Mouse (Mus musculus): ENCODE data around the gene Nt5dc2. TPM values are rescaled to one million over a fixed set of nuclear protein-coding genes. Genes with fewer than 3 reads are reported as not detected.
A peak's percentile ranks its signal among the peaks of the same experiment; 100 is the strongest.

The Nt5dc2 gene
- polyA plus RNA-seq, 1 experiment from 2014 or later: 455 TPM

DNA sequence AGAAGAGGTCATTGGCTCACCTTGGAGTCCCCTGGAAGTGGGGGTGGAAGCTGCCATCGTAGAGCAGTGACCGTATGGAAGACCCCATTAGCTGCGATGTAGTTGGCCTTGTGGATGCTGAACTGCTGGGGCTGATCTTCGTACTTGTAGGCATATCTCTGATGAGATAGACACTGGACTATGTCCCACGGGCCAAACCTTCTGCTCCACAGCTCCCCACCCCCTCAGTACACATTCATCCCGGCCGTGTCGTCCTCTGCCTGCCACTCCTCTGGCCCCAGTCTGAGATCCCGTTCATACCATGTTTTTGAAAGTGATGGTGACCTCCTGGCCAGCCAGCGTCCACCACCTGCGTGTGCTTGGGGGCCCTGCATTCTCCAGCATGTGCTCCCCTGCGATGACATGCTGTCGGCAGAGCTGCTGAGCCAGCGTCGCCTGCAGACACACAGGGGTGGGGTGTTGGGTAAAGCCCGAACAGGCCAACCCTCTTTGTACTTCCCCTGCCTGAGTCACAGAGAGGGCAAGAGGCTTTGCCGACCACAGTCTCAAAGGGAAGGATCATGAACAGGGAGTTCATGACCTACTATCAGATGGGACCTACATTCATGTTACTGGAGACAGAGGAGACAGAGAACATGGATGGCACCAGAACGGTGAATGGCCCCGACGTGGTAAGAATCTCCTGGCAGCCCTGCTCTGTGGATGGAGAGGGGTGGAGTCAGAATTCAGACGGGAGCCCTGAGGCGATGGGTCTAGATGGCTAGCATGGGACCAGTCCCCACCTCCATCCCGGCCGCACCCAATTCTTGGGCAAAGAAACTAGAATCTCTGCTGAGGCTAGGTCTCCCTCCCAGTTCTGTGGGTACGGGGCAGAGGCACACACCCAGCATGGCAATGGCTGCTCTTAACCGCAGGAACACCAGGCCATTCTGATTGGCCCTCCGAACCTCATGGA is 29.6 kb downstream of the Nt5dc2 start:
- 75% methylated on average over 27 of the region's 27 CpGs for WGBS
- no peak overlapping the region for H3K4me3 ChIP-seq
- no peaks in the 10 kb centered on the region for H3K36me3 ChIP-seq
- ATAC-seq (ENCODE audit: insufficient number of reproducible peaks, insufficient read depth, low FRiP score, low TSS enrichment): no peak; the same call in 1 of the 2 replicates
- H3K27ac ChIP-seq: no peak overlapping the region
- no peaks in the 10 kb centered on the region for H3K9me3 ChIP-seq
- no peak overlapping the region for H3K4me2 ChIP-seq (replicated peaks)
- no peak overlapping the region for H3K9ac ChIP-seq
- H3K27me3 ChIP-seq: no peaks in the 10 kb centered on the region
- no peaks in the 10 kb centered on the region for H3K4me1 ChIP-seq

DNA sequence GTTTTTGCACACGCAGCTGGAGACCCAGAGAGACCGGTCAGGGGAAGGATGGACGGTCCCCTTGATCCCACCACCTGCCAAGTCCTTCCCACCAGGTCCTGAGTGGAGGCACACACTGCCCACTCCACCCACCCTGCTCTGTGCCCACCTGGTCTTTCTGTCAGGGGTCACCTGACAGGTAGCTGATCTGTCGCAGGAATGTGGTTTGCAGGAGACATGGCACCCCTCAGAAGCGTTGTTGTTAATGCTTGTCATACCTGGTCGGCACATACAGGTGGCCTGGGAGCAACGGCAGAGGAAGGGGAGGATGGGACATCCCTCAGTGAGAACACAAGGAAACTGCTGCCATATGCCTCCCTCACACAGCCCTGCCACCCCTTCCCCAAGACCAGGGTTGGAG is 30.3 kb downstream of the Nt5dc2 start:
- Histone ChIP-seq H3K4me3 (no peak overlapping the region), H3K27me3 (no peaks in the 10 kb centered on the region), H3K4me2 (replicated peaks) (no peak overlapping the region), H3K36me3 (no peaks in the 10 kb centered on the region), H3K27ac (no peak overlapping the region), H3K9me3 (no peaks in the 10 kb centered on the region), H3K4me1 (peaks cover 1% of the 10 kb centered on the region), H3K9ac (no peak overlapping the region)
- no peak for ATAC-seq (ENCODE audit: insufficient number of reproducible peaks, insufficient read depth, low FRiP score, low TSS enrichment)
- 91% methylated on average over 7 of the region's 7 CpGs for WGBS

DNA sequence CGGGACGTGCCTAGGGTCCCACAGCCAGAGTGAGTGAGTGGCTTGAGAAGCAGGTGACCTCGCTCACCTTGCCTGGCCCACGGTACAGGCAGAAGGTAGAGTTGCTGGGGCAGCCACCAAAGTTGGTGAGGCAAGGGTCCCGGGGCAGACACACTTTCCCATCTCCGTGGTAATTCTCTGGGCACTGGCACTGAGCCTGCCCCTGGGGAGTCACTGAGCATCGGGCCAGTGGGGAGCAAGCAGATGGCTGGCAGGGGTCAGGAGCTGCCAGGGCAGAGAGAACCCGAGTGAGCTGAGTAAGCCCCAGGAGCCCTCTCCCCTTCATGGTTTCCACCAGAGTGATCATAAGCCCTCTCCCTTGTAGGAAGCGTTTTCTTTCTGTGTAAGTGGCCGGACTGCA is 30.8 kb downstream of the Nt5dc2 start:
- H3K27me3 ChIP-seq: no peaks in the 10 kb centered on the region
- H3K27ac ChIP-seq: no peak overlapping the region
- no peaks in the 10 kb centered on the region for H3K36me3 ChIP-seq
- ATAC-seq (ENCODE audit: insufficient number of reproducible peaks, insufficient read depth, low FRiP score, low TSS enrichment): no peak
- no peaks in the 10 kb centered on the region for H3K9me3 ChIP-seq
- H3K4me3 ChIP-seq: no peak overlapping the region
- 74% methylated on average over 10 of the region's 10 CpGs for WGBS
- no peak overlapping the region for H3K9ac ChIP-seq
- no peak overlapping the region for H3K4me2 ChIP-seq (replicated peaks)
- H3K4me1 ChIP-seq: peaks cover 6% of the 10 kb centered on the region

DNA sequence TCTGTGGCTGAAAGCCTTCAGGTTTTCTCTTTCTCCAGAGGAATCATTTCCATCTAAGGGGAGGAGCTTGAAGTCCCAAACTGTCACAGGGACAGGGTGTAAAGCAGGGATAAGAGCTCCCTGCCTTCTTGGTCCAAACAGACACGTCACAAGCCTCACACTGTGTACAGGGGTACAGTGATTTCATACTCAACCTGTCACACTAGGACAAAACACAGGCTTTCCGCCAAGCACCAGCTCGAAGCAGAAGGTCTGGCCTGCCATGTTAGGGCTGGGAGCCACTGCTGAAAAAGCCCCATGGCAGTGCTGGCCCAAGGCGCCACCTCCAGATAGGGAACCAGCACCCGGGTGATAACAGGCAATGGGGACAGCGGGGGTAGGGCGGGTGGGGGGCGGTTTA is 33.2 kb downstream of the Nt5dc2 start:
- no peak overlapping the region for H3K9ac ChIP-seq
- no peak for ATAC-seq (ENCODE audit: insufficient number of reproducible peaks, insufficient read depth, low FRiP score, low TSS enrichment)
- 79% methylated on average over 8 of the region's 8 CpGs for WGBS
- H3K4me1 ChIP-seq: peaks cover 9% of the 10 kb centered on the region
- H3K27ac ChIP-seq: no peak overlapping the region
- H3K4me3 ChIP-seq: no peak overlapping the region
- no peak overlapping the region for H3K4me2 ChIP-seq (replicated peaks)
- no peaks in the 10 kb centered on the region for H3K36me3 ChIP-seq
- H3K27me3 ChIP-seq: no peaks in the 10 kb centered on the region
- H3K9me3 ChIP-seq: no peaks in the 10 kb centered on the region

DNA sequence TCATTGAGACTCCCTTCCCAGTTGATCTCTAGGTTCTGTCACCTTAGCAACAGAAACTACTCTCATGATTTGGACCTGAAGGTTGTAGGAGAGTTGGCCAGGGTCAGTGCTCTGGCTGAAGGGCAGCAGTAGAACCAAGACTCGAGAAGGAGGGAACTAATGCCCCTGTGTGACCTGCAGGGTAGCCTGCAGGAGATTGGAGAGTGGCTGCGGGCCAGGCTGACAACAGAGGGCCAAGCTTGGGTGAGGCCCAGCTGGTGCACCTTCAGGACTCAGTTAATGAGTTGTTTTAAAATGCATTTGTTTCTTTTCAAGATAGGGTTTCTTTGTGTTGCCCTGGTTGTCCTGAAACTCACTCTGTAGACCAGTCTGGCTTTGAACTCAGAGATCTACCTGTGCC is 34.2 kb downstream of the Nt5dc2 start:
- H3K27ac ChIP-seq: no peak overlapping the region
- H3K4me1 ChIP-seq: peaks cover 9% of the 10 kb centered on the region
- H3K9ac ChIP-seq: no peak overlapping the region
- no peak overlapping the region for H3K4me2 ChIP-seq (replicated peaks)
- 0 out of 2 replicates have a peak, but pooled peaks cover 1% of the 10 kb centered on the region for H3K36me3 ChIP-seq
- WGBS: 62% methylated on average over 2 of the region's 2 CpGs
- ATAC-seq (ENCODE audit: insufficient number of reproducible peaks, insufficient read depth, low FRiP score, low TSS enrichment): no peak
- no peaks in the 10 kb centered on the region for H3K27me3 ChIP-seq
- no peaks in the 10 kb centered on the region for H3K9me3 ChIP-seq
- no peak overlapping the region for H3K4me3 ChIP-seq

DNA sequence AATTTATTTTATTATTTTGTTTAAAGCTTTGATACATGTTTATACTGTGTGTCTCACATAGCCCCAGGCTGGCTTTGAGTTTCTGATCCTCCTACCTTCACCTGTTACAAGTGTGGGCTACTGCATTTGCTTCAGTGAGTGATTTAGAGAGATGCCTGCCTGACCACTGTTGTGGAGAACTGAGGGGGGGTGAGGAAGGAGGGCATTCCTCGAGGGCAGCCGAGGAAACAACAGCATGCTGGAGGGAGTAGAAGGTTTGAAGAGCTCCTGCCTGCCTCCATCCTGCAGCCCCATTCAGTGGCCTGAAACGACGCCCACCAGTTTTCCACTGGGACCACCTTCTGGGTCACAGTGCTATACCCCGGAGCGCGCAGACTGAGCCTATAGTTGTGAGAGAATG is 34.6 kb downstream of the Nt5dc2 start:
- Histone ChIP-seq H3K9me3 (no peaks in the 10 kb centered on the region), H3K4me1 (peaks cover 9% of the 10 kb centered on the region), H3K36me3 (peaks cover 6% of the 10 kb centered on the region), H3K4me3 (no peak overlapping the region), H3K27me3 (no peaks in the 10 kb centered on the region), H3K27ac (no peak overlapping the region), H3K9ac (no peak overlapping the region), H3K4me2 (replicated peaks) (no peak overlapping the region)
- WGBS: 62% methylated on average over 7 of the region's 7 CpGs
- ATAC-seq (ENCODE audit: insufficient number of reproducible peaks, insufficient read depth, low FRiP score, low TSS enrichment): no peak

DNA sequence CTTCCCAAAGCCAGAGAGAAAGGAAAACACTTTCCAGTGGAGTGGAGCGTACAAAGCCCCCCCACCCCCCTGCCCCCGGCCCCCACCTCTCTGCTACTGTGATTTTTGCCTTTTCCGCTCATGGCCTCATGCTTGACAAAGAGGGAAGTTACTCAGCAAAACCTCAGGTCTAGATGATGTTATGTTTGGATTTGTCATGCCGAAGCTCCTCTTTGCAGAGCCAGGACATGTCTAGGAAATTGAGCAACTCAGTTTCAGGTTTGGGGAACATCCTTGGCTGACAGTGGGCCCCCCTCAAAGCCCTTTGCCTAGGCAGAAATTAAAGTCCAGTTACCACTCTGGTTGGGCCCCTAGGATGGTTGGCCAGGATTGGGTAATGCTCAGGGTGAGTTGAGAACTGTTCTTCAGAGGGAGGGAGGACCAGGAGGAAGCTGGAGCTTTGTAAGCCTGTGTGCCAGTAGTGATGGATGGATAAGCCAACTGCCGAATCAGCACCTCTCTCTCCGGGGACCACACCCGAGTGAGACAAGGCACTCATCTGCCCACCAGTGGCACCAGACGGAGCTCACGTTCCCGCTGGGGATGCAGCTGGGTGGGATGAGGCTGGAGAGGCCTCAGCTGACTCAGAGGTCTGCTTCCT is 35.3 kb downstream of the Nt5dc2 start:
- Histone ChIP-seq H3K4me1 (peaks cover 9% of the 10 kb centered on the region), H3K4me2 (replicated peaks) (no peak overlapping the region), H3K27ac (no peak overlapping the region), H3K27me3 (no peaks in the 10 kb centered on the region), H3K9me3 (no peaks in the 10 kb centered on the region), H3K36me3 (peaks cover 12% of the 10 kb centered on the region), H3K4me3 (no peak overlapping the region), H3K9ac (no peak overlapping the region)
- no peak for ATAC-seq (ENCODE audit: insufficient number of reproducible peaks, insufficient read depth, low FRiP score, low TSS enrichment)
- WGBS: 57% methylated on average over 10 of the region's 10 CpGs

DNA sequence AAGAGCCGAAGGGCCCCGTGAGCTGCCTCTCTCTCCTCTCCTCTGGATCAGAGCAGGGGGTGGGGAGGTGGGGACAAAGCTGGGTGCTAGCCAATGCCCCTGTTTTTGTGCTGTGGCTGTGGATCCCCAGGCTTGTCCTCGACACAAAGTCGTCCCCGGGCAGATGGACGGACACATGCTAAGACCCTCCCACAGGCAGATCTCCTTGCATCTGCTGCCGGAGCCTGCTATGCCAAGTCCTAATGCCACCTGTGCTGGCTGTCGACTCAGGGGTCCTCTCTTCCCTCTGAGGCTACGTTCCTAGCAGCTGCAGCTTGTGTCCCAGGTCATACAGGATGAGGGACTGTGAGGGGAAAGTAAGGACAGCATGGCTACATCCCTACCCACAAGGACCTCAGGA is 36.0 kb downstream of the Nt5dc2 start:
- Histone ChIP-seq H3K4me1 (peaks cover 9% of the 10 kb centered on the region), H3K4me2 (replicated peaks) (no peak overlapping the region), H3K4me3 (0 out of 2 replicates have a peak overlapping the region, but pooled peaks have one; percentile 13)

DNA sequence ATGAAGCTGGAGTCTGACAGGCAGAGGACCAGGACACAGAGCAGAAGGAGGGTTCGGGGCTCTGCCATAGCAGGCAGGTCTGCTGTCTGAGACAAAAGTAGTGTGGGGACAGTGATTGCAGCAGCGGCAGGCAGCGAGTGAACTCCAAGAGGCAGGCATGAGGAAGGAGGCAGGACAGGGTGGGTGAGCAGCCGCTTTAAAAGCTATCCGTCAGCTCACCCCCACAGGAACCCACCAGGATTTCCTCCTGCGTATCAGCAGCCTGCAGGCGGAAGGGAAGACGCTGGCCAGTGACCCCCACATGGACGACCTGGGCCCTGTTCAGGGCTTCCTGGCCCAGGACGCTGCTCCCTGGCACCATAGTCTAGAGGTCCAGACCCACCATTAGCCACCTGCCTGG is 37.6 kb downstream of the Nt5dc2 start, which contains the start of gene Stab1:
Gene Stab1 (minus strand): TSS at position 217 of the 400 bp plus-strand sequence.
- ATAC-seq (ENCODE audit: insufficient number of reproducible peaks, insufficient read depth, low FRiP score, low TSS enrichment): no peak
- Histone ChIP-seq H3K9me3 (no peaks in the 10 kb centered on the region), H3K4me1 (peaks cover 9% of the 10 kb centered on the region), H3K27ac (peak within 1 kb of the TSS; percentile 36; the same call in 1 of the 2 replicates), H3K36me3 (peaks cover 35% of the 10 kb centered on the region), H3K9ac (no peak within 1 kb of the TSS; the same call in 1 of the 2 replicates), H3K4me2 (replicated peaks) (no peak within 1 kb of the TSS), H3K27me3 (no peaks in the 10 kb centered on the region), H3K4me3 (peak within 1 kb of the TSS; percentile 13; the same call in 1 of the 2 replicates)
- WGBS: 38% methylated on average over 10 of the region's 10 CpGs

More for the DNA sequence above, 36.0 kb downstream of the Nt5dc2 start:
- Histone ChIP-seq H3K27ac (no peak overlapping the region), H3K27me3 (no peaks in the 10 kb centered on the region), H3K36me3 (peaks cover 19% of the 10 kb centered on the region), H3K9me3 (no peaks in the 10 kb centered on the region), H3K9ac (no peak overlapping the region)
- WGBS: 65% methylated on average over 9 of the region's 9 CpGs
- ATAC-seq (ENCODE audit: insufficient number of reproducible peaks, insufficient read depth, low FRiP score, low TSS enrichment): no peak

DNA sequence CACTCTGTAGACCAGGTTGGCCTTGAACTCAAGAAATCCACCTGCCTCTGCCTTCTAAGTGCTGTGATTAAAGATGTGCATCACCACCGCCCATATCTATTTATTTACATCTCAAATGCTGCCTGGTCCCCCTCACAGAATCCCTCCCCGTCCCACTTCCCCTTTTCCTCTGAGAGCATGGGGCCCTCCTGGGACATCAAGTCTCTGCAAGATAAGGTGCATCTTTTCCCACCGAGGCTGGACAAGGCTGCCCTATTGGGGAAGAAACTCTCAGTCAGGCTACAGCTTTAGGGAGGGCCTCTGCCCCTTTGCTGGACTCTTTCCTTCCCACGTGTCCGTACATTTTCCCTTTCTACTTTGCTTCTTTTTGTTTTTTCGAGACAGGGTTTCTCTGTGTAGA is 38.7 kb downstream of the Nt5dc2 start:
- 83% methylated on average over 6 of the region's 6 CpGs for WGBS
- H3K9me3 ChIP-seq: no peaks in the 10 kb centered on the region
- no peaks in the 10 kb centered on the region for H3K27me3 ChIP-seq
- H3K27ac ChIP-seq: no peak overlapping the region
- no peak overlapping the region for H3K4me3 ChIP-seq
- peaks cover 9% of the 10 kb centered on the region for H3K4me1 ChIP-seq
- H3K36me3 ChIP-seq: peaks cover 46% of the 10 kb centered on the region
- H3K9ac ChIP-seq: no peak overlapping the region
- ATAC-seq (ENCODE audit: insufficient number of reproducible peaks, insufficient read depth, low FRiP score, low TSS enrichment): no peak
- no peak overlapping the region for H3K4me2 ChIP-seq (replicated peaks)

DNA sequence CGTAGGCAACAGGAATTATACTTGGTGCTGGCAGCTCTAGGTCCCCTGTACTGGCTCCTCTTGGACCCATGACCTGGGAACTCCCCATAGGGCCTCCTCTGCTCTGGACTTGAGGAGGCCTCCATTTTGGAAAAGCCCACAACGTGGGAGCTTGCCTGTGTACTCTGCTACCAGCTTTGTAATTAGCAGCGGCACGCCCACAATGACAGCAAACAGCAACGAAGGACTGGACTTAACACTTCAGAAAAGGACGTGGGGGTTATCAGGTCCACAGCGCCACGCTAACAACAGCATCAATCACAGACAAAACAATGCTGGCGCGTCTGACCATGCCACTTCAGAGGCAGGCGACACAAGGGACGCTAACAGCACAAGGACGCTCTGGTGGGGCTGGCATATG is 40.1 kb downstream of the Nt5dc2 start:
- Histone ChIP-seq H3K9me3 (no peaks in the 10 kb centered on the region), H3K27ac (peak overlapping the region; percentile 20; the same call in 1 of the 2 replicates), H3K4me1 (peaks cover 9% of the 10 kb centered on the region), H3K4me3 (no peak overlapping the region), H3K27me3 (no peaks in the 10 kb centered on the region), H3K9ac (no peak overlapping the region), H3K36me3 (peaks cover 61% of the 10 kb centered on the region), H3K4me2 (replicated peaks) (no peak overlapping the region)
- WGBS: 89% methylated on average over 13 of the region's 13 CpGs
- ATAC-seq (ENCODE audit: insufficient number of reproducible peaks, insufficient read depth, low FRiP score, low TSS enrichment): no peak

DNA sequence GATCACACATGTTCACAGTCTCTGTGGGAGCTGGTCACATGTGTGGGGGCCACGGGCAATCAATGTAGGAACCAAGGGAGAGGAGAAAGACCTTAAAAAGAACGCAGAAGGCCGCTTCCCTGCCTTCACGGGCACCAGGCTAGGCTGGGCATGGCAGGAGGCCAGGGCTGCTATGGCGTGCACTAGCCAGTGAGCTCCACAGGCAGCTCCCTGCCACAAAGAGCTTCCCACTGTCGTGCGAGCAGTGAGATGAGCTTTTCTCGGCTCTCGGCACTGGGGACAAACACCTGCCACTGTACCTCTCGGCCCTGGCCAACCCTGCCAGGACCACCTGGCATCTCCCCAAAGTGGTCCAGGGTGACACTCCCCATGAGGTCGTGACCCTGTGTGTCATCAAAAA is 40.5 kb downstream of the Nt5dc2 start:
- peaks cover 65% of the 10 kb centered on the region for H3K36me3 ChIP-seq
- H3K27ac ChIP-seq: no peak overlapping the region
- peaks cover 5% of the 10 kb centered on the region for H3K4me1 ChIP-seq
- ATAC-seq (ENCODE audit: insufficient number of reproducible peaks, insufficient read depth, low FRiP score, low TSS enrichment): no peak
- H3K4me3 ChIP-seq: no peak overlapping the region
- H3K9ac ChIP-seq: no peak overlapping the region
- H3K27me3 ChIP-seq: no peaks in the 10 kb centered on the region
- no peak overlapping the region for H3K4me2 ChIP-seq (replicated peaks)
- H3K9me3 ChIP-seq: no peaks in the 10 kb centered on the region
- WGBS: 84% methylated on average over 11 of the region's 11 CpGs

Measured in embryonic facial prominence, embryonic 12.5 days (tissue).